Mouse (Mus musculus) heart, embryonic 13.5 days (tissue): ENCODE results near the gene Slamf1. TPM values are rescaled to one million over a fixed set of nuclear protein-coding genes. Genes with fewer than 3 reads are reported as not detected.

Experiments used
- ATAC-seq: fragments of 200-750 bp; cut with Nextera tagmentation; 2 replicates; pipeline ENCODE4 v1.8.0; 2017; ENCODE audit warnings: moderate TSS enrichment; ENCODE audit not compliant: insufficient number of reproducible peaks, low FRiP score, low TSS enrichment; ENCODE audit errors: extremely low read depth
- H3K27ac ChIP-seq: fragments of 300-500 bp; sonication (generic); replicated peaks from 2 replicates; pipeline ENCODE4 v1.5.1; 2015; ENCODE audit warnings: moderate library complexity, mild to moderate bottlenecking, inconsistent platforms
- H3K27me3 ChIP-seq: fragments of 300-500 bp; sonication (generic); replicated peaks from 2 replicates; pipeline ENCODE4 v1.6.1; 2015; ENCODE audit warnings: mild to moderate bottlenecking, inconsistent platforms
- H3K36me3 ChIP-seq: fragments of 300-500 bp; sonication (generic); 2 replicates; pipeline ENCODE4 v1.6.1; 2015; ENCODE audit warnings: mild to moderate bottlenecking, inconsistent platforms
- H3K4me1 ChIP-seq: fragments of 300-500 bp; sonication (generic); 2 replicates; pipeline ENCODE4 v1.6.1; 2015; ENCODE audit warnings: inconsistent platforms
- H3K4me2 ChIP-seq: fragments of 300-500 bp; sonication (generic); 2 replicates; pipeline ENCODE4 v1.6.1; 2015; ENCODE audit warnings: inconsistent platforms, mild to moderate bottlenecking, moderate library complexity
- H3K4me3 ChIP-seq: fragments of 300-500 bp; sonication (generic); 2 replicates; pipeline ENCODE4 v1.5.1; 2015; ENCODE audit warnings: moderate library complexity, mild to moderate bottlenecking, inconsistent platforms
- H3K9ac ChIP-seq: fragments of 300-500 bp; sonication (generic); 2 replicates; pipeline ENCODE4 v1.6.1; 2015; ENCODE audit warnings: inconsistent platforms, mild to moderate bottlenecking, moderate library complexity
- H3K9me3 ChIP-seq: fragments of 300-500 bp; sonication (generic); 2 replicates; pipeline ENCODE4 v1.6.1; 2016; ENCODE audit warnings: inconsistent platforms
- WGBS: fragments of 180-500 bp; shearing (Covaris S2); methylation state at CpG from one replicate; pipeline ENCODE4 v1.1.7; 2015; ENCODE audit warnings: mixed read lengths; 5-methylcytosine and 5-hydroxymethylcytosine counted together
- polyA plus RNA-seq: library from polyadenylated mRNA; unstranded; fragments of >200 nt; fragmentation: Nextera tagmentation; extraction: Ambion mirVana; gene quantifications from 2 replicates; pipeline ENCODE4 v1.2.1, GENCODE M21; 2015

Slamf1 gene
- polyA plus RNA-seq, 1 experiment from 2014 or later, result 0.20 TPM

DNA sequence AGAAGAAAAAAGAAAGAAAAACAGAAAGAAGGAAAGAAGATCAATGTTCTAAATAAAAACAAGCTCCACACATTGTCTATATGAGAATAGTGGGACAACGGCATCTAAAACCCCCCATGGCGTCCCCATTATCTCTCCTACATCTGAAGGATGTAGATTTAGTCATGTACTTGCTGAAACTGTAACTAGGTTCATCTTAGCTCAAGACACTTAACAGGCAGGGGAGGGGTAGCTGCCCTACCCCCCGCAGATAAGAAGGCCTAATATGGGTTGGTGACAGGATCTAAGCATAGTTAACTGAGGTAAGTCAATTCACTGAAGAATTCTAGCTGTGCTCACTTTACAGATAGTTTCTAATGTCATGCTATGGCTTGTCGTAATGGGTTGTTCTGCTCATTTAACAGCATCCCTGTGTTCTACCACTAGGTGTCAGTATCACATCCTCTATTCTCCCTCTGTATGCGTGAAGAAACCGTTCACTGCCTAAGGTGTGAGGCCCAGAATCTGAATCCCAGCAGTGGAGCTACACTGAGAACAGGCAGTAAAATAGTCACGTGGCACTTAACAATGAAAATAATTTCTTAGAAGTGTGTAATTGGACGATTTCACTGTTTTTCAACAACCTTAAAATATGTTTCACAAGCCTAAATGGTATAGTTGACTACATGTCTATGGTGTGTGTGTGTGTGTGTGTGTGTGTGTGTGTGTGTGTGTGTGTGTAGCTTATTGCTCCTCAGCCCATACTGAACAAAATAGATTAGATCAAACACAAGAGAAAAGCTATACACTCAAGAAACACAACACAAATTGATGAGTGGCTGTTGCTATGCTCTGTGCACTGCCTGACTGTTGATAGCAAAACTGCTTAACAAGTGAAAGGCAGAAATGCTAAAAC is 48.9 kb downstream of the Slamf1 start:
- WGBS, result 16% methylated on average over 8 of the region's 8 CpGs
- ATAC-seq, result no peak
- H3K36me3 ChIP-seq, result no peaks in the 10 kb centered on the region
- no peak overlapping the region for H3K9ac ChIP-seq
- H3K9me3 ChIP-seq, result no peaks in the 10 kb centered on the region
- no peak overlapping the region for H3K4me3 ChIP-seq
- H3K4me1 ChIP-seq, result no peaks in the 10 kb centered on the region
- no peak overlapping the region for H3K4me2 ChIP-seq
- no peak overlapping the region for H3K27ac ChIP-seq
- H3K27me3 ChIP-seq, result no peaks in the 10 kb centered on the region

DNA sequence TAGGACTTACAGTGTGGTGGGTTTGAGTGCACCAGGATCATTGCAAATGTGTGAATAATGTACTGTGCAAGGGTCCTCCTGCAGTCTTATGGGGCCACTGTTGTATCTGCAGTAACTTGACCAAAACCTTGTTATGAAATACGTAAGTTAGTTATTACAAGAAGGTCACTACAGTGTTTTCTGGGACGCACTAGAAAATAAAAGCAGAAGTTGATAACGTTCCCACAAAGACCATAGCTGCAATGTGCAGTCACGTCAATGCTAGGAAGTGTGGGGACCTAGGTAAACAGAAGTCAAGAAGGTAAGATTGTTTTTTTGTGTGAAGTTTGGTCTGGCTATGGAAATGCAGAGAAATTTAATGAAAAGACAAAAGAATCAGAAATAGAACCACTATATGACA is 50.1 kb downstream of the Slamf1 start:
- Histone ChIP-seq H3K9ac (no peak overlapping the region), H3K27ac (no peak overlapping the region), H3K36me3 (no peaks in the 10 kb centered on the region), H3K4me1 (no peaks in the 10 kb centered on the region), H3K27me3 (no peaks in the 10 kb centered on the region), H3K4me2 (no peak overlapping the region), H3K4me3 (no peak overlapping the region), H3K9me3 (no peaks in the 10 kb centered on the region)
- WGBS, result 56% methylated on average over 4 of the region's 4 CpGs
- ATAC-seq, result no peak

- Histone ChIP-seq H3K36me3 (no peaks in the 10 kb centered on the region), H3K9me3 (no peaks in the 10 kb centered on the region), H3K4me1 (no peaks in the 10 kb centered on the region), H3K4me2 (no peak overlapping the region), H3K27me3 (no peaks in the 10 kb centered on the region), H3K4me3 (no peak overlapping the region), H3K9ac (no peak overlapping the region), H3K27ac (no peak overlapping the region)
- ATAC-seq, result no peak
- WGBS, result 56% methylated on average over 1 of the region's 1 CpGs
Measured at GRCm38 (mm10) chr1:171821331-171821730, 54.4 kb downstream of the Slamf1 start.

- ATAC-seq, result no peak
Measured at GRCm38 (mm10) chr1:171825462-171825861, 58.5 kb downstream of the Slamf1 start.

DNA sequence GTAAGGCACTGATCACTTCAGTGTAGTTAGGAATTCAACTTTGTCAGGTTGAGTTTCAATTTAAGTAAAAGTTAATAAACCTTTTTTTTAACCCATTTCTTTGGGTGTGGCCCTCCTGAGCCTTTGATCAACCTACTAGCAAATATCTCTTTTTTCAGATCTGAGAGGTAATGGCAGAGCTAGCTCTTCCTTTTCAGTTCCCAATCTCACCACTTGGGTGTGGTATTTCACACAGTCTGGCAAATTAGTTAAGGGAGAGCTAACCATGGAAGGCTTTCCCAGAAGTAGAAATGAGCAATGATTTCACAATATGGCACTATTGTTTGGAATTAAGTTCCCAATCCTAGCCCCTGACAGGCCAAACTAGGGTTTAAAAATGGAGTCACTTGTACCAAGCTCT is 59.2 kb downstream of the Slamf1 start:
- Histone ChIP-seq H3K4me1 (no peaks in the 10 kb centered on the region), H3K9me3 (no peaks in the 10 kb centered on the region), H3K36me3 (no peaks in the 10 kb centered on the region), H3K9ac (no peak overlapping the region), H3K27ac (no peak overlapping the region), H3K27me3 (no peaks in the 10 kb centered on the region), H3K4me3 (no peak overlapping the region), H3K4me2 (no peak overlapping the region)
- no peak for ATAC-seq

More at GRCm38 (mm10) chr1:171825462-171825861, 58.5 kb downstream of the Slamf1 start:
- Histone ChIP-seq H3K4me2 (no peak overlapping the region), H3K9me3 (no peaks in the 10 kb centered on the region), H3K27me3 (no peaks in the 10 kb centered on the region), H3K9ac (no peak overlapping the region), H3K4me3 (no peak overlapping the region), H3K27ac (no peak overlapping the region), H3K36me3 (no peaks in the 10 kb centered on the region), H3K4me1 (no peaks in the 10 kb centered on the region)
- WGBS, result 23% methylated on average over 4 of the region's 4 CpGs

DNA sequence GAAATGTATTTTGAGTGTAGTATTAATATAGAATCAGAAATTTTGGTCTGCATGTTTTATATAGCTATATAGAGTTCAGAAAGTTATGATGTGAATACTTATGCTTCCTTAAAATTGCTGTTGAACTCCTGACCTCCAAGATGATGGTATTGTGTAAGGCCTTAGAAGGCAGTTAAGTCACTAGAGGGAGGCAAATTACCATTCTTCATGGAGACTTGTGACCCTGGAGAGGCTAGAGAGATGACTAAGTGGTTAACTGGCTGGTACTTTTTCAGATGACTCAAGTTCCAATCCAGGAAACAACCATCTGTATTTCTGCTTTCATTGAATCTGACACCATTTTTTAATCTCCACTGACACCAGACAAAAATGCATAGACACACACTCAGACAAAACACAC is 60.7 kb downstream of the Slamf1 start:
- no peaks in the 10 kb centered on the region for H3K27me3 ChIP-seq
- no peak overlapping the region for H3K4me2 ChIP-seq
- H3K27ac ChIP-seq, result no peak overlapping the region
- H3K36me3 ChIP-seq, result no peaks in the 10 kb centered on the region
- H3K9me3 ChIP-seq, result peaks cover 2% of the 10 kb centered on the region; the same call in 1 of the 2 replicates
- H3K9ac ChIP-seq, result no peak overlapping the region
- H3K4me1 ChIP-seq, result no peaks in the 10 kb centered on the region
- no peak overlapping the region for H3K4me3 ChIP-seq
- no peak for ATAC-seq

GRCm38 (mm10) chr1:171839488-171839887 is 72.6 kb downstream of the Slamf1 start, which contains the start of gene Cd84:
Cd84 (plus strand) TSS chr1:171839697.
- no peak within 1 kb of the TSS for H3K4me2 ChIP-seq
- H3K27me3 ChIP-seq, result no peaks in the 10 kb centered on the region
- ATAC-seq, result no peak
- no peak within 1 kb of the TSS for H3K27ac ChIP-seq
- no peak within 1 kb of the TSS for H3K4me3 ChIP-seq
- H3K9me3 ChIP-seq, result no peaks in the 10 kb centered on the region
- H3K36me3 ChIP-seq, result no peaks in the 10 kb centered on the region
- WGBS, result 85% methylated on average over 3 of the region's 3 CpGs
- H3K9ac ChIP-seq, result no peak within 1 kb of the TSS
- no peaks in the 10 kb centered on the region for H3K4me1 ChIP-seq

- no peak overlapping the region for H3K27ac ChIP-seq
Measured at GRCm38 (mm10) chr1:171840450-171841023, 73.6 kb downstream of the Slamf1 start.

DNA sequence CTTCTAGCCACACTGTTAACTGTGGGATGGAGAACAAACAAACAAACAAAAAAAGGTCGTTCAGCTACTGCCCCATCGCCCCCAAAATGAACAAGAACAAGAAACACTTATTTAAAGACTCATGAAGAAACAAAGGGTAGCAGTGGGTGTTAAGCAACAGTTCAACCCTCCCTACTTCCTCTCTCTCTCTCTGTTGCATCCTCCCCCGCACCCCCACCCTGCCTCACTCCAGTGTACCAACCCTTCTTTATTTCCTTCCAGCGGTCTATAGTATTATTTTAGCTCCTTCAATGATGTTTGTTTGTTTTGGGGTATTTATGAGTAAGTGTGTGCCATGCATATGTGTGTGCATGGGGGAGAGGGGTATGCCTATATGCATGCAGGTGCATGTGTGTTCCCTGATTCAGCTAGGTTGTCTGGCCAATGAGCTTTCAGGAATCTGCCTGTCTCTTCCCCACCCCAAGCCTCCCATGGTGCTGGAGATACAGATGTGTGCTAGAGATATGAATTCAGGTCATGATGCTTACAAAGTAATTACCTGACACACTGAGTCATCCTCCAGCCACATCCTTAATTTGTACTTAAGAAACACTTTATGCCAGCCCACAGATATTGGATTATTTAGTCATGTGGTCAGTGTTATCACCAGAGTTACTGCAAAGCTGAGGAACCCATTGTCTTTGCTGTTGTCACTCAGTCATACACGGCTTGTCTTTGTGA is 78.3 kb downstream of the Slamf1 start:
- H3K9me3 ChIP-seq, result no peaks in the 10 kb centered on the region
- H3K9ac ChIP-seq, result no peak overlapping the region
- H3K36me3 ChIP-seq, result no peaks in the 10 kb centered on the region
- H3K27me3 ChIP-seq, result no peaks in the 10 kb centered on the region
- no peaks in the 10 kb centered on the region for H3K4me1 ChIP-seq
- no peak overlapping the region for H3K4me3 ChIP-seq
- WGBS, result 64% methylated on average over 5 of the region's 5 CpGs
- no peak for ATAC-seq
- H3K4me2 ChIP-seq, result no peak overlapping the region
- no peak overlapping the region for H3K27ac ChIP-seq

More at GRCm38 (mm10) chr1:171840450-171841023, 73.6 kb downstream of the Slamf1 start:
- 50% methylated on average over 4 of the region's 4 CpGs for WGBS
- Histone ChIP-seq H3K4me3 (no peak overlapping the region), H3K36me3 (no peaks in the 10 kb centered on the region), H3K9me3 (no peaks in the 10 kb centered on the region), H3K9ac (no peak overlapping the region), H3K4me2 (no peak overlapping the region), H3K4me1 (no peaks in the 10 kb centered on the region), H3K27me3 (no peaks in the 10 kb centered on the region)
- ATAC-seq, result no peak

GRCm38 (mm10) chr1:171848201-171848600 is 81.3 kb downstream of the Slamf1 start:
- H3K4me1 ChIP-seq, result no peaks in the 10 kb centered on the region
- H3K9ac ChIP-seq, result no peak overlapping the region
- no peaks in the 10 kb centered on the region for H3K36me3 ChIP-seq
- H3K27me3 ChIP-seq, result no peaks in the 10 kb centered on the region
- H3K4me2 ChIP-seq, result no peak overlapping the region
- no peaks in the 10 kb centered on the region for H3K9me3 ChIP-seq
- no peak overlapping the region for H3K27ac ChIP-seq
- no peak for ATAC-seq
- no peak overlapping the region for H3K4me3 ChIP-seq

GRCm38 (mm10) chr1:171848757-171849156 is 81.8 kb downstream of the Slamf1 start:
- Histone ChIP-seq H3K27ac (no peak overlapping the region), H3K4me2 (no peak overlapping the region), H3K4me1 (no peaks in the 10 kb centered on the region), H3K9ac (no peak overlapping the region), H3K4me3 (no peak overlapping the region), H3K27me3 (no peaks in the 10 kb centered on the region), H3K36me3 (no peaks in the 10 kb centered on the region), H3K9me3 (no peaks in the 10 kb centered on the region)
- 73% methylated on average over 4 of the region's 4 CpGs for WGBS
- no peak for ATAC-seq
